Mouse (Mus musculus) liver, embryonic 12.5 days (tissue): Measurements from ENCODE around the gene B3glct. TPM values are rescaled to one million over a fixed set of nuclear protein-coding genes. Genes with fewer than 3 reads are reported as not detected.

Source experiments
- ATAC-seq: fragments of 200-750 bp; cut with Nextera tagmentation; 2 replicates; pipeline ENCODE4 v1.8.0; 2017; ENCODE audit warnings: moderate number of reproducible peaks, mild to moderate bottlenecking, moderate library complexity
- H3K27ac ChIP-seq: fragments of 300-500 bp; sonication (generic); 2 replicates; pipeline ENCODE4 v1.5.1; 2016; ENCODE audit warnings: mild to moderate bottlenecking
- H3K27me3 ChIP-seq: fragments of 300-500 bp; sonication (generic); replicated peaks from 2 replicates; pipeline ENCODE4 v1.6.1; 2016; ENCODE audit warnings: mild to moderate bottlenecking, moderate library complexity
- H3K36me3 ChIP-seq: fragments of 300-500 bp; sonication (generic); 2 replicates; pipeline ENCODE4 v1.6.1; 2016; ENCODE audit warnings: mild to moderate bottlenecking, moderate library complexity
- H3K4me1 ChIP-seq: fragments of 300-500 bp; sonication (generic); 2 replicates; pipeline ENCODE4 v1.6.1; 2016
- H3K4me2 ChIP-seq: fragments of 300-500 bp; sonication (generic); 2 replicates; pipeline ENCODE4 v1.6.1; 2016; ENCODE audit warnings: mild to moderate bottlenecking, moderate library complexity
- H3K4me3 ChIP-seq: fragments of 300-500 bp; sonication (generic); 2 replicates; pipeline ENCODE4 v1.5.1; 2016; ENCODE audit warnings: mild to moderate bottlenecking, moderate library complexity
- H3K9ac ChIP-seq: fragments of 300-500 bp; sonication (generic); 2 replicates; pipeline ENCODE4 v1.6.1; 2016; ENCODE audit warnings: mild to moderate bottlenecking, moderate library complexity
- H3K9me3 ChIP-seq: fragments of 300-500 bp; sonication (generic); replicated peaks from 2 replicates; pipeline ENCODE4 v1.6.1; 2016; ENCODE audit warnings: mild to moderate bottlenecking, moderate library complexity
- WGBS: fragments of 180-500 bp; shearing (Covaris S2); methylation state at CpG from one replicate; pipeline ENCODE4 v1.1.7; 2016; ENCODE audit not compliant: insufficient replicate concordance; 5-methylcytosine and 5-hydroxymethylcytosine counted together
- polyA plus RNA-seq: library from polyadenylated mRNA; unstranded; fragments of >200 nt; fragmentation: Nextera tagmentation; extraction: Ambion mirVana; gene quantifications from 2 replicates; pipeline ENCODE4 v1.2.1, GENCODE M21; 2016

B3glct gene
- polyA plus RNA-seq, 1 experiment from 2014 or later = 8.4 TPM

DNA sequence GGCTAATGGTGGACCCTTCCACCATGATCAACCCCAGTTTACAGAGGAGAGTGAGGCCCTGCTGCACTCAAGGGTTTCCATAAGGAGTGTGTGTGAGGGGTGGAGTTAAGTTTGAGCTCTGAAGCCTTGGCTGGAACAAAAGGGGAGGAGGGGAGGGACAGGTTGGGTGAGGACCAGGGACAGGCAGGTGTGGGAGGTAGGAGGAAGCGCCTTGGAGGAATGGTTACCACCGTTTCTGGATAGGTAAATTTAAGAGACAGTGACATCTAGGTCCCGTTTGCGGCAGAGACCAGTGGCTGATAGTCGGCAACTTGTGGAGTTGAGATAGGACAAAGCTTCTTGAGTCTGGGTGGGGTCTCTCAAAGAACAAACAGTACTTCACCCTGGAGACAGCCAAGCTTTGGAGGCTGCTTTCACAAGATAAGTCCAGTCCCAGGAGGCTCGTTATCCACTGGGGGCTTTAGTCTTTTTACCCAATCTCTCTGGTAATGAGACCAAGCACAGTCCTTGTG lies 29.1 kb upstream of the B3glct start:
- WGBS = 15% methylated on average over 6 of the region's 6 CpGs
- ATAC-seq = peak; percentile 96
- Histone ChIP-seq H3K4me3 (0 out of 2 replicates have a peak overlapping the region, but pooled peaks have one; percentile 24), H3K27me3 (no peaks in the 10 kb centered on the region), H3K36me3 (no peaks in the 10 kb centered on the region), H3K4me2 (peak overlapping the region; percentile 61), H3K9ac (peak overlapping the region; percentile 66), H3K4me1 (peaks cover 54% of the 10 kb centered on the region), H3K27ac (peak overlapping the region; percentile 91), H3K9me3 (no peaks in the 10 kb centered on the region)

DNA sequence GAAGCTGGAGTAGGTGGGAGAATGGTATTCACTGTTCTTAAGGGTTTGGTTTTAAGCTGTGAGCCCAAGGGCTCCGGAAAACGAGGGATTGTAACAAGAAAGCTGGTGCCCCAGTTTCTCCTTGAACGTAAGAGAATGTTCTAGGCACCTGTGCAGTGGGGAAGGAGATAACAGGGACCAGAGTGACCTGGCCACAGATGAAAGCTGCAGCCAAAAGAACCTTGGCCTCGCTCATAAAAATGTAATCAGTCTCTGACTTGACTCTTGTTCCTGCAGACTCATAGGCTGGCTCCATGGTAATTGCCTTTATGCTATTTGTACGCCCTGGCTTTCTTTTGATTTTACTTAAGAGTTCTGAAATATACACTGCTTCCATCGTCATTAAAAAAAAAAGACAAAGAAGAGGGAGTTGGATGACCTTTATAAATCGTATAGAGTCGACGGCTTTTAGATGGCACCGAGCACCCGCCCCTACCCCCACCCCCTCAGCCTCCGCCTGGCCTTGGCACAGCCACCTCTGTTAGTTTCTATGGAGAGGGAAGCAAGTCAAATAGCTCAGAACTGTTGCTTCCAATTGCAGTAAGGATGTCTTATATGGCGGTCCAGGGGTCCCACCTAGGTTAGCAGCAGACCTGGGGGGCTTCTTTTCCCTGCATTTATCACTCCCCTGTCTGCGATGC lies 28.4 kb upstream of the B3glct start:
- Histone ChIP-seq H3K9ac (peak overlapping the region; percentile 66), H3K9me3 (no peaks in the 10 kb centered on the region), H3K4me1 (peaks cover 53% of the 10 kb centered on the region), H3K27ac (peak overlapping the region; percentile 91), H3K4me2 (peak overlapping the region; percentile 61), H3K27me3 (no peaks in the 10 kb centered on the region), H3K36me3 (no peaks in the 10 kb centered on the region), H3K4me3 (0 out of 2 replicates have a peak overlapping the region, but pooled peaks have one; percentile 24)
- 56% methylated on average over 14 of the region's 14 CpGs for WGBS
- ATAC-seq = peak; percentile 46

- Histone ChIP-seq H3K4me2 (peak overlapping the region; percentile 61), H3K27me3 (no peaks in the 10 kb centered on the region), H3K9me3 (no peaks in the 10 kb centered on the region), H3K36me3 (no peaks in the 10 kb centered on the region), H3K27ac (peak overlapping the region; percentile 91), H3K4me1 (peaks cover 51% of the 10 kb centered on the region), H3K4me3 (no peak overlapping the region), H3K9ac (peak overlapping the region; percentile 42)
- no peak for ATAC-seq
- WGBS = 66% methylated on average over 4 of the region's 4 CpGs
Observed at GRCm38 (mm10) chr5:149650179-149650553, 27.9 kb upstream of the B3glct start.

- Histone ChIP-seq H3K4me1 (peaks cover 2% of the 10 kb centered on the region), H3K9me3 (no peaks in the 10 kb centered on the region), H3K27me3 (no peaks in the 10 kb centered on the region), H3K9ac (no peak overlapping the region), H3K4me3 (no peak overlapping the region), H3K36me3 (no peaks in the 10 kb centered on the region), H3K4me2 (no peak overlapping the region), H3K27ac (no peak overlapping the region)
- no peak for ATAC-seq
- WGBS = 89% methylated on average over 9 of the region's 9 CpGs
Observed at GRCm38 (mm10) chr5:149655636-149656035, 22.4 kb upstream of the B3glct start.

DNA sequence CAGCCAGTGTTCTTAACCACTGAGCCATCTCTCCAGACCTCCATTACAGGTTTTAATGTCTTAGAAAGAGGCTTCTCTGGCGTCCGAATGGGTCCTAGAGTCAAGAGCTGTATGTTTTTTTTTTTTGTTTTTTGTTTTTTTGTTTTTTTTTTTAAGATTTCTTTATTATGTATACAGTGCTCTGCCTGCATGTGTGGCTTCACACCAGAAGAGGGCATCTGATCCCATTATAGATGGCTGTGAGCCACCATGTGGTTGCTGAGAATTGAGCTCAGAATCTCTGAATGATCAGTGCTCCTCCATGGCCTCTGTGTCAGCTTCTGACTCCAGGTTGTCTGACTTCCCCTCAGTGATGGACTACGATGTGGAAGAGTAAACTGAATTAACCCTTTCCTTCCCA lies 20.0 kb upstream of the B3glct start:
- Histone ChIP-seq H3K9me3 (peaks cover 7% of the 10 kb centered on the region; the same call in 1 of the 2 replicates), H3K9ac (no peak overlapping the region), H3K4me1 (no peaks in the 10 kb centered on the region; the same call in 1 of the 2 replicates), H3K27me3 (no peaks in the 10 kb centered on the region), H3K4me3 (no peak overlapping the region), H3K27ac (no peak overlapping the region), H3K36me3 (no peaks in the 10 kb centered on the region), H3K4me2 (no peak overlapping the region)
- no peak for ATAC-seq
- WGBS = 52% methylated on average over 3 of the region's 3 CpGs

- Histone ChIP-seq H3K4me1 (no peaks in the 10 kb centered on the region; the same call in 1 of the 2 replicates), H3K4me2 (no peak overlapping the region), H3K27ac (no peak overlapping the region), H3K36me3 (no peaks in the 10 kb centered on the region), H3K27me3 (peaks cover 2% of the 10 kb centered on the region), H3K9ac (no peak overlapping the region), H3K4me3 (no peak overlapping the region), H3K9me3 (peaks cover 7% of the 10 kb centered on the region; the same call in 1 of the 2 replicates)
- ATAC-seq = no peak
- WGBS = 46% methylated on average over 9 of the region's 9 CpGs
Observed at GRCm38 (mm10) chr5:149658741-149659413, 19.2 kb upstream of the B3glct start.

- ATAC-seq = no peak
- 45% methylated on average over 9 of the region's 9 CpGs for WGBS
Observed at GRCm38 (mm10) chr5:149659414-149659780, 18.6 kb upstream of the B3glct start.

GRCm38 (mm10) chr5:149661428-149661827 lies 16.6 kb upstream of the B3glct start:
- H3K4me3 ChIP-seq = no peak overlapping the region
- H3K27ac ChIP-seq = no peak overlapping the region
- no peaks in the 10 kb centered on the region; the same call in 1 of the 2 replicates for H3K4me1 ChIP-seq
- H3K4me2 ChIP-seq = no peak overlapping the region
- H3K9me3 ChIP-seq = peaks cover 7% of the 10 kb centered on the region; the same call in 1 of the 2 replicates
- H3K27me3 ChIP-seq = peaks cover 5% of the 10 kb centered on the region
- H3K36me3 ChIP-seq = no peaks in the 10 kb centered on the region
- no peak overlapping the region for H3K9ac ChIP-seq
- ATAC-seq = no peak
- WGBS = 75% methylated on average over 6 of the region's 6 CpGs

More at GRCm38 (mm10) chr5:149659414-149659780, 18.6 kb upstream of the B3glct start:
- no peaks in the 10 kb centered on the region; the same call in 1 of the 2 replicates for H3K4me1 ChIP-seq
- no peak overlapping the region for H3K9ac ChIP-seq
- H3K4me3 ChIP-seq = no peak overlapping the region
- H3K36me3 ChIP-seq = no peaks in the 10 kb centered on the region
- H3K4me2 ChIP-seq = no peak overlapping the region
- H3K27ac ChIP-seq = no peak overlapping the region
- H3K9me3 ChIP-seq = peaks cover 7% of the 10 kb centered on the region; the same call in 1 of the 2 replicates
- H3K27me3 ChIP-seq = peaks cover 5% of the 10 kb centered on the region

DNA sequence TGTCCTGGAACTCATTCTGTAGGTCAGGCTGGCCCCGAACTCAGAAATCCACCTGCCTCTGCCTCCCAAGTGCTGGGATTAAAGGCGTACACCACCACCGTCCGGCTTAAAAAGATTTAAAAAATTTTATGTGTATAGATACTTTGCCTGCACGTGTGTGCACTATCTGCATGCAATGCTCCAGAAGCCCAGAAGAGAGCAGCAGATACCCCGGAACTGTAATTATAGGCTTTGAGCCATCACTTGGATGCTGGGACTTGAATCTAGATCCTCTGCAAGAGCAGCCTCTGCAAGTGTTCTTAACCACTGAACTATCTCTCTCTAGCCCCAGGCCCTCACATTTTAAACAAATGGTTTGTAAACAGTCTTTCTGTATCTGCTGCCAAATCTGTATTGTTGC lies 15.1 kb upstream of the B3glct start:
- Histone ChIP-seq H3K27me3 (peaks cover 5% of the 10 kb centered on the region), H3K4me2 (no peak overlapping the region), H3K4me3 (no peak overlapping the region), H3K36me3 (no peaks in the 10 kb centered on the region), H3K27ac (no peak overlapping the region), H3K4me1 (no peaks in the 10 kb centered on the region; the same call in 1 of the 2 replicates), H3K9me3 (peaks cover 7% of the 10 kb centered on the region; the same call in 1 of the 2 replicates), H3K9ac (no peak overlapping the region)
- 71% methylated on average over 6 of the region's 6 CpGs for WGBS
- ATAC-seq = no peak

- Histone ChIP-seq H3K27me3 (peaks cover 5% of the 10 kb centered on the region), H3K4me3 (no peak overlapping the region), H3K9me3 (peaks cover 7% of the 10 kb centered on the region; the same call in 1 of the 2 replicates), H3K36me3 (no peaks in the 10 kb centered on the region), H3K4me1 (no peaks in the 10 kb centered on the region; the same call in 1 of the 2 replicates), H3K4me2 (no peak overlapping the region), H3K27ac (no peak overlapping the region), H3K9ac (no peak overlapping the region)
- 66% methylated on average over 5 of the region's 5 CpGs for WGBS
- no peak for ATAC-seq
Observed at GRCm38 (mm10) chr5:149663417-149663816, 14.6 kb upstream of the B3glct start.

DNA sequence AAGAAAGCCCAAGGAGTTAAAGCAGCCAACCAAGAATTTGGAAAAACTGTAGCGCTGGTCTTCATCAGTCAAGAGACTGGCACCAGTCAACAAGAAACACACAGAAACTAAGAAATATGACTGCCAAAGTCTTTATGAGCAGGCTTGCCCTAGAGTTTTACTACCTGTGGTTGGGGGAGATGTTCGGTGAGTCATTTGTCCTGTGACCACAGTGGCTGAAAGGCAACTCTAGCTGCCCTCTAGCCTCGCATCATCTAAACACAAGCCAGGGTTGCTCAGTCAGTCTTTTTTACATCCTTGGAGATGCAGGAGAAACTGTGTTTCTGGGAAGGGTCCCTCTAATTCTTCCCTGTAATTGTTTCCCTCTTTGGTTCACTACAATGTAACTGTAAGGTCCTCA lies 834 bp upstream of the B3glct start:
- peaks cover 13% of the 10 kb centered on the region for H3K4me1 ChIP-seq
- H3K9ac ChIP-seq = no peak overlapping the region
- no peaks in the 10 kb centered on the region for H3K36me3 ChIP-seq
- H3K4me3 ChIP-seq = no peak overlapping the region
- 71% methylated on average over 3 of the region's 3 CpGs for WGBS
- peaks cover 14% of the 10 kb centered on the region for H3K27me3 ChIP-seq
- H3K4me2 ChIP-seq = no peak overlapping the region
- no peak overlapping the region for H3K27ac ChIP-seq
- ATAC-seq = no peak
- no peaks in the 10 kb centered on the region for H3K9me3 ChIP-seq

GRCm38 (mm10) chr5:149678990-149679348 lies 939 bp downstream of the B3glct start:
- Histone ChIP-seq H3K27me3 (peaks cover 14% of the 10 kb centered on the region), H3K4me1 (peaks cover 13% of the 10 kb centered on the region), H3K9me3 (no peaks in the 10 kb centered on the region), H3K9ac (peak overlapping the region; percentile 85), H3K4me3 (peak overlapping the region; percentile 75), H3K27ac (no peak overlapping the region; the same call in 1 of the 2 replicates), H3K4me2 (peak overlapping the region; percentile 98), H3K36me3 (no peaks in the 10 kb centered on the region)
- ATAC-seq = peak; percentile 4; the same call in 1 of the 2 replicates
- WGBS = 4% methylated on average over 15 of the region's 15 CpGs
